Mouse (Mus musculus): ENCODE results near the gene Fam160b1. TPM values are rescaled to one million over a fixed set of nuclear protein-coding genes. Genes with fewer than 3 reads are reported as not detected.

Fam160b1 gene
- total and polyA plus RNA-seq, 3 experiments, result 4.4 to 7.7 (median 4.8) TPM

DNA sequence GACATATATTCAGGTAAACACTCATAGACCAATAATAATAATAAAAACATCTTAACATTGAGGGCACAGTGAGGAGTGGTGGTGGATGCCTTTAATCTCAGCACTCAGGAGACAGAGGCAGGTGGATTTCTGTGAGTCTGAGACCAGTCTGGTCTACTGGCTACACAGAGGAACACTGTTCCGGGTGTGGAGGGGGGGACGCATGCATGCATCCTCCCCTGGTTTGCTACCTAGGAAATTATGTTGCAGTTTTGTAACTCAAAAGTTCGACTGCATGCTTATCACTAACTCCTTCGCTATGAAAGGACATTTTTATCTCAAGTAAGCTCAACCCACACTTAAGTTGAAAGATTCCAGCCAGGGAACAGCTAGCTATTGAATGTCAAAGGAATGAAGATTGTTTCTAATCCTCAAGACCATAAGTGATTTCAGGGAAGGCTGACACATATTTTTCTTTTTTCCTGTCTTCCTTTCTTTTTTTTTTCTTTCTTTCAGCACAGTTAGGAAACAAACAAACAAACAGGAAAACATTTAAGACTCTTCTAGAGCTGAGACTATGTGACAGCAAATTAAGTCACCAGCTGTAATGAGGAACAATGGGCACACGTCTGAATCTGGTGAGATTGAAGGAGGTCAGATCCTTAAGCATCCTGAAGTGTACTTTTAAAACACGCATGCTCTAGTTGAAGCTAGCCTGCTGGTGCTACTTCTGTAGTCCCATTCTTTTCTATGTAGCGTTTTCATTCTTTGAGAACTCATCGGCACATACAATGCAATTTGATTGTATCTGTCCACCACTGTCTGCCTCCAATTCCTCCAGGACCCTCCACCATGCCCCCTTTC is 19.4 kb upstream of the Fam160b1 start:
- no peak for TF ChIP-seq JUND (conservative IDR thresholded peaks at IDR 0.05; ENCODE audit: low read depth, low read length)
- DNase-seq (ENCODE audit: extremely low read depth), result no peak
- no peak overlapping the region for H3K27ac ChIP-seq (ENCODE audit: insufficient read depth, low read depth)
- no peak overlapping the region for H3K4me3 ChIP-seq (replicated peaks in 1 of 3; ENCODE audit: low read depth in 2 of 3, low read length in 2 of 3, poor library complexity in 1 of 3)
- no peak overlapping the region for H3K4me2 ChIP-seq (ENCODE audit: insufficient read depth, low read depth, poor library complexity, severe bottlenecking)
- H3K27me3 ChIP-seq (replicated peaks), result no peaks in the 10 kb centered on the region
- H3K9ac ChIP-seq (ENCODE audit: insufficient read depth, low read depth), result no peak overlapping the region
- no peaks in the 10 kb centered on the region for H3K79me2 ChIP-seq (replicated peaks; ENCODE audit: control insufficient read depth, extremely low read depth, insufficient read depth, poor library complexity, severe bottlenecking)
- in situ Hi-C loops (cut with MboI; ENCODE audit: low pct_ligation_motif_present, low pct_unique_long_range_greater_than_20kb, low sequenced_read_pairs), result no loop called here
- dilution Hi-C loops (cut with MboI; ENCODE audit: extremely low pct_ligation_motif_present, extremely low pct_unique_long_range_greater_than_20kb, low sequenced_read_pairs), result no loop called here
- peaks cover 0 to 4% of the 10 kb centered on the region in 2 experiments; a peak in 1 of 4 replicates for H3K4me1 ChIP-seq (ENCODE audit: control insufficient read depth in 1 of 2, insufficient read depth in 2 of 2)
- H3K36me3 ChIP-seq (replicated peaks in 1 of 2; ENCODE audit: control insufficient read depth in 1 of 2, insufficient read depth in 1 of 2, low read length in 1 of 2), result no peaks in the 10 kb centered on the region
- peaks cover 3% of the 10 kb centered on the region for H3K9me3 ChIP-seq (replicated peaks; ENCODE audit: low read length)

- Histone ChIP-seq H3K9ac (ENCODE audit: insufficient read depth, low read depth) (no peak overlapping the region), H3K27me3 (replicated peaks) (no peaks in the 10 kb centered on the region), H3K4me3 (replicated peaks in 1 of 3; ENCODE audit: low read depth in 2 of 3, low read length in 2 of 3, poor library complexity in 1 of 3) (no peak overlapping the region), H3K27ac (ENCODE audit: insufficient read depth, low read depth) (no peak overlapping the region), H3K4me1 (ENCODE audit: control insufficient read depth in 1 of 2, insufficient read depth in 2 of 2) (peaks cover 0 to 4% of the 10 kb centered on the region in 2 experiments; a peak in 1 of 4 replicates), H3K4me2 (ENCODE audit: insufficient read depth, low read depth, poor library complexity, severe bottlenecking) (no peak overlapping the region), H3K9me3 (replicated peaks; ENCODE audit: low read length) (peaks cover 10% of the 10 kb centered on the region), H3K36me3 (replicated peaks in 1 of 2; ENCODE audit: control insufficient read depth in 1 of 2, insufficient read depth in 1 of 2, low read length in 1 of 2) (no peaks in the 10 kb centered on the region), H3K79me2 (replicated peaks; ENCODE audit: control insufficient read depth, extremely low read depth, insufficient read depth, poor library complexity, severe bottlenecking) (no peaks in the 10 kb centered on the region)
- in situ Hi-C loops (cut with MboI; ENCODE audit: low pct_ligation_motif_present, low pct_unique_long_range_greater_than_20kb, low sequenced_read_pairs), result no loop called here
- TF ChIP-seq MYC (IDR thresholded peaks at IDR 0.05; ENCODE audit: low read depth, low read length) (no peak), JUN (IDR thresholded peaks at IDR 0.05; ENCODE audit: insufficient read depth, low read depth, low read length) (no peak), UBTF (IDR thresholded peaks at IDR 0.05; ENCODE audit: low read depth, low read length) (no peak), USF1 (IDR thresholded peaks at IDR 0.05; ENCODE audit: low read depth, low read length) (no peak)
- dilution Hi-C loops (cut with MboI; ENCODE audit: extremely low pct_ligation_motif_present, extremely low pct_unique_long_range_greater_than_20kb, low sequenced_read_pairs), result no loop called here
- DNase-seq (ENCODE audit: extremely low read depth), result no peak
Observed at GRCm38 (mm10) chr19:57343860-57344259, 16.6 kb upstream of the Fam160b1 start.

DNA sequence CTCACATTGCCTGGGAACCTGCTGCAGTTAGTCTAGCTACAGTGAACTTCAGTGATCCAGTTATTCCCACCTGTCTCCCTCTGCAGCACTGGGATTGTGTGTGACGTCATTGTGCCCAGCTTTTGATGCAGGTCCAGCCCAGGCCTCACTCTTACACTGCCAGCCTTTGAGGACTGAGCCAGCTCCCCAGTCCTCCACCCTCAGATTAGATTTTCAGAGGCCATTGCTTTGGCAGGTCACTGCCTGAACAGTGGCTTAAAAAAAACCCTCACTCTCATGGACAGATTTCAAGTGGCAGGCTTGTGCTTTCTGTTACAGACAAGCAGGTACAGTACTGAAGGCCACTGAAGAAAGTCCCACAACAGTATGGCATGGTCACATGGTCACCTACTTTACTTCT is 15.8 kb upstream of the Fam160b1 start:
- H3K27ac ChIP-seq (ENCODE audit: insufficient read depth, low read depth), result no peak overlapping the region
- no peaks in the 10 kb centered on the region for H3K79me2 ChIP-seq (replicated peaks; ENCODE audit: control insufficient read depth, extremely low read depth, insufficient read depth, poor library complexity, severe bottlenecking)
- H3K4me1 ChIP-seq (ENCODE audit: control insufficient read depth in 1 of 2, insufficient read depth in 2 of 2), result peaks cover 0 to 4% of the 10 kb centered on the region in 2 experiments; a peak in 1 of 4 replicates
- no peak for DNase-seq (ENCODE audit: extremely low read depth)
- in situ Hi-C loops (cut with MboI; ENCODE audit: low pct_ligation_motif_present, low pct_unique_long_range_greater_than_20kb, low sequenced_read_pairs), result no loop called here
- H3K4me3 ChIP-seq (replicated peaks in 1 of 3; ENCODE audit: low read depth in 2 of 3, low read length in 2 of 3, poor library complexity in 1 of 3), result no peak overlapping the region
- no peaks in the 10 kb centered on the region for H3K36me3 ChIP-seq (replicated peaks in 1 of 2; ENCODE audit: control insufficient read depth in 1 of 2, insufficient read depth in 1 of 2, low read length in 1 of 2)
- H3K4me2 ChIP-seq (ENCODE audit: insufficient read depth, low read depth, poor library complexity, severe bottlenecking), result no peak overlapping the region
- H3K9me3 ChIP-seq (replicated peaks; ENCODE audit: low read length), result peaks cover 10% of the 10 kb centered on the region
- TF ChIP-seq TBP (conservative IDR thresholded peaks at IDR 0.05; ENCODE audit: low read depth, low read length), result no peak
- no peak for TF ChIP-seq NRF1 (IDR thresholded peaks at IDR 0.05; ENCODE audit: low read depth, low read length)
- no peak for TF ChIP-seq BHLHE40 (IDR thresholded peaks at IDR 0.05; ENCODE audit: low read depth, low read length)
- no peak for TF ChIP-seq MAFK (IDR thresholded peaks at IDR 0.05; ENCODE audit: insufficient replicate concordance, low read length)
- TF ChIP-seq RAD21 (IDR thresholded peaks at IDR 0.05; ENCODE audit: low read depth, low read length), result no peak
- TF ChIP-seq POLR2AphosphoS2 (IDR thresholded peaks at IDR 0.05; ENCODE audit: low read depth, low read length), result no peak
- no peak for TF ChIP-seq ETS1 (conservative IDR thresholded peaks at IDR 0.05; ENCODE audit: low read depth, low read length)
- TF ChIP-seq MAZ (IDR thresholded peaks at IDR 0.05; ENCODE audit: low read depth, low read length), result no peak
- TF ChIP-seq CHD1 (IDR thresholded peaks at IDR 0.05; ENCODE audit: low read depth, low read length), result no peak
- TF ChIP-seq SMC3 (IDR thresholded peaks at IDR 0.05; ENCODE audit: low read depth, low read length), result no peak
- no peak for TF ChIP-seq NELFE (IDR thresholded peaks at IDR 0.05; ENCODE audit: low read depth, low read length)
- TF ChIP-seq ZC3H11A (IDR thresholded peaks at IDR 0.05; ENCODE audit: low read depth, low read length), result no peak
- no peak for TF ChIP-seq JUN (IDR thresholded peaks at IDR 0.05; ENCODE audit: insufficient read depth, low read depth, low read length)
- no peak for TF ChIP-seq ELF1 (IDR thresholded peaks at IDR 0.05; ENCODE audit: low read depth, low read length)
- TF ChIP-seq TCF12 (IDR thresholded peaks at IDR 0.05; ENCODE audit: low read depth, low read length), result no peak
- TF ChIP-seq EP300 (IDR thresholded peaks at IDR 0.05; ENCODE audit: low read length), result no peak
- no peak for TF ChIP-seq CHD2 (IDR thresholded peaks at IDR 0.05; ENCODE audit: low read length)
- TF ChIP-seq SIN3A (IDR thresholded peaks at IDR 0.05; ENCODE audit: low read length), result no peak
- dilution Hi-C loops (cut with MboI; ENCODE audit: extremely low pct_ligation_motif_present, extremely low pct_unique_long_range_greater_than_20kb, low sequenced_read_pairs), result no loop called here
- no peak overlapping the region for H3K9ac ChIP-seq (ENCODE audit: insufficient read depth, low read depth)
- H3K27me3 ChIP-seq (replicated peaks), result no peaks in the 10 kb centered on the region
